Mouse (Mus musculus): ENCODE results near the gene Parn. TPM values are rescaled to one million over a fixed set of nuclear protein-coding genes. Genes with fewer than 3 reads are reported as not detected.
A peak's percentile ranks its signal among the peaks of the same experiment; 100 is the strongest.
"Not testable (repeated sequence)": the region's sequence is repeated elsewhere in the genome, so short reads cannot be mapped to it uniquely, and the experiment has no call there.

Parn gene
- polyA plus RNA-seq, 1 experiment from 2014 or later = 36.8 TPM

GRCm38 (mm10) chr16:13645930-13646329, 22.0 kb downstream of the Parn start:
- Histone ChIP-seq H3K27ac (ENCODE audit: low read length) (0 out of 2 replicates have a peak overlapping the region, but pooled peaks have one; percentile 36), H3K9ac (replicated peaks; ENCODE audit: low read depth, low read length) (no peak overlapping the region), H3K36me3 (ENCODE audit: control insufficient read depth, insufficient read depth, low read length) (peaks cover 13% of the 10 kb centered on the region), H3K4me3 (ENCODE audit: low read depth, low read length) (no peak overlapping the region), H3K4me1 (ENCODE audit: control insufficient read depth, insufficient read depth, low read length) (no peaks in the 10 kb centered on the region), H3K27me3 (ENCODE audit: control insufficient read depth, insufficient read depth, low read length) (no peaks in the 10 kb centered on the region), H3K9me3 (ENCODE audit: control insufficient read depth, low read depth, low read length) (no peaks in the 10 kb centered on the region), H3K4me2 (replicated peaks; ENCODE audit: low read depth, low read length) (no peak overlapping the region)
- WGBS = 71% methylated on average over 4 of the region's 4 CpGs
- peak; percentile 74 for ATAC-seq (ENCODE audit: insufficient number of reproducible peaks, insufficient read depth, low FRiP score, low read depth)

- Histone ChIP-seq H3K9me3 (ENCODE audit: control insufficient read depth, low read depth, low read length) (no peaks in the 10 kb centered on the region), H3K36me3 (ENCODE audit: control insufficient read depth, insufficient read depth, low read length) (peaks cover 9% of the 10 kb centered on the region), H3K27me3 (ENCODE audit: control insufficient read depth, insufficient read depth, low read length) (no peaks in the 10 kb centered on the region), H3K4me3 (ENCODE audit: low read depth, low read length) (no peak overlapping the region), H3K4me1 (ENCODE audit: control insufficient read depth, insufficient read depth, low read length) (no peaks in the 10 kb centered on the region), H3K9ac (replicated peaks; ENCODE audit: low read depth, low read length) (no peak overlapping the region), H3K27ac (ENCODE audit: low read length) (no peak overlapping the region), H3K4me2 (replicated peaks; ENCODE audit: low read depth, low read length) (no peak overlapping the region)
- ATAC-seq (ENCODE audit: insufficient number of reproducible peaks, insufficient read depth, low FRiP score, low read depth) = no peak
- WGBS = 81% methylated on average over 3 of the region's 3 CpGs
Measured at GRCm38 (mm10) chr16:13644474-13644873, 23.5 kb downstream of the Parn start.

DNA sequence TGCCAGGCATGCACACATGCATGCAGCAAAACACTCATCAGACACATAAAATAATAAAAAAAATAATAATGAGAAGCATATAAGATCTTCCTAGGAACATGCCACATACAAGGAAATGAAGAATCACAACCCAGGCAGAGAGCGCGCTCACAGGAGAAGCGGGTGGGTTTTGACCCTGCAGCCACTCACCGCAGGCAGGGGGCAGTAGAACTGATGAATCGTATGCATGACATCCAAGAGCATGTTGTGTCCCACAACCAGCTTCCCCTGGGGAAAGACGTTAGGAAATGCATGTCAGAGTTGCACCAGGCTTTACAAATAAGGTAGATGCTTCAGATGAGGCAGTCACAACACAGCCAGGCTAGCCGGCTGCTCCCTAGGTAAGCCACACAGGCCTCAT, 27.9 kb downstream of the Parn start:
- no peaks in the 10 kb centered on the region for H3K27me3 ChIP-seq (ENCODE audit: control insufficient read depth, insufficient read depth, low read length)
- 78% methylated on average over 7 of the region's 7 CpGs for WGBS
- no peaks in the 10 kb centered on the region for H3K9me3 ChIP-seq (ENCODE audit: control insufficient read depth, low read depth, low read length)
- peaks cover 8% of the 10 kb centered on the region for H3K36me3 ChIP-seq (ENCODE audit: control insufficient read depth, insufficient read depth, low read length)
- H3K4me2 ChIP-seq (replicated peaks; ENCODE audit: low read depth, low read length) = no peak overlapping the region
- ATAC-seq (ENCODE audit: insufficient number of reproducible peaks, insufficient read depth, low FRiP score, low read depth) = no peak
- no peaks in the 10 kb centered on the region for H3K4me1 ChIP-seq (ENCODE audit: control insufficient read depth, insufficient read depth, low read length)
- H3K9ac ChIP-seq (replicated peaks; ENCODE audit: low read depth, low read length) = no peak overlapping the region
- no peak overlapping the region for H3K27ac ChIP-seq (ENCODE audit: low read length)
- no peak overlapping the region for H3K4me3 ChIP-seq (ENCODE audit: low read depth, low read length)

DNA sequence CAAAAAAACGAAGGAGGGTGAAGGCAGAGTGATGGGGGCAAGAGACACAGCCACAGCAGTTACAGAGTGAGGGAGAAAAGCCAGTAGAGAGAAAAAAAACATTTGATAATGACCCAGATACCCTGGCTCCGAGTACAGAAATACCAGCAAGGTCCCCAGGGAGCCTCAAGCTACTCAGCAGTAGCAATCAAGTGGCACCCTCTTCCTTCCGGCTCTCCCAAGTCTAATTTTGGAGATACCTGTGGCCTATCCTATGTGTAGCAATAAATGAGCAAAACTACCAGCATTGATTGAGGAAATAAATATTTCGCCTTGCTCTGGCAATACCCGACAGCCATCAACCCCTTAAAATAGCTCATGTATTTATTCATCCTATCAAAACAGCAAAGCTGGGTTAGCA, 28.5 kb downstream of the Parn start:
- H3K4me1 ChIP-seq (ENCODE audit: control insufficient read depth, insufficient read depth, low read length) = no peaks in the 10 kb centered on the region
- 84% methylated on average over 5 of the region's 5 CpGs for WGBS
- no peaks in the 10 kb centered on the region for H3K27me3 ChIP-seq (ENCODE audit: control insufficient read depth, insufficient read depth, low read length)
- ATAC-seq (ENCODE audit: insufficient number of reproducible peaks, insufficient read depth, low FRiP score, low read depth) = no peak
- no peak overlapping the region for H3K4me3 ChIP-seq (ENCODE audit: low read depth, low read length)
- no peaks in the 10 kb centered on the region for H3K9me3 ChIP-seq (ENCODE audit: control insufficient read depth, low read depth, low read length)
- no peak overlapping the region for H3K9ac ChIP-seq (replicated peaks; ENCODE audit: low read depth, low read length)
- H3K27ac ChIP-seq (ENCODE audit: low read length) = no peak overlapping the region
- peaks cover 8% of the 10 kb centered on the region for H3K36me3 ChIP-seq (ENCODE audit: control insufficient read depth, insufficient read depth, low read length)
- H3K4me2 ChIP-seq (replicated peaks; ENCODE audit: low read depth, low read length) = no peak overlapping the region

DNA sequence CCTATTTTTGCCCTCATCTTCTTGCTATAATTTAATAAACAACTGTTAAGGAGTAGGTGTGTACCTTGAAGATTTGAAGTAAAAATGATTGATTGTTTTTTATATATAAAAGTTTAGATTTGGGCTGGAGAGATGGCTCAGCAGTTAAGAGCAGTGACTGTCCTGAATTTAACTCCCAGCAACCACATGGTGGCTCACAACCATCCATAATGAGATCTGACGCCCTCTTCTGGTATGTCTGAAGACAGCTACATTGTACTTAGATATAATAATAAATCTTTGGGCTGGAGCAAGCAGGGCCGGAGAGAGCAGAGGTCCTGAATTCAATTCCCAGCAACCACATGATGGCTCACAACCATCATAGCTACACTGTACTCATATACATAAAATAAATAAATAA, 29.8 kb downstream of the Parn start:
- not testable (repeated sequence) for H3K4me3 ChIP-seq (ENCODE audit: low read depth, low read length); H3K4me2 ChIP-seq (replicated peaks; ENCODE audit: low read depth, low read length); H3K4me1 ChIP-seq (ENCODE audit: control insufficient read depth, insufficient read depth, low read length); H3K27me3 ChIP-seq (ENCODE audit: control insufficient read depth, insufficient read depth, low read length); ATAC-seq (ENCODE audit: insufficient number of reproducible peaks, insufficient read depth, low FRiP score, low read depth); H3K9me3 ChIP-seq (ENCODE audit: control insufficient read depth, low read depth, low read length); H3K27ac ChIP-seq (ENCODE audit: low read length); H3K9ac ChIP-seq (replicated peaks; ENCODE audit: low read depth, low read length)
- peaks cover 14% of the 10 kb centered on the region for H3K36me3 ChIP-seq (ENCODE audit: control insufficient read depth, insufficient read depth, low read length)
- 55% methylated on average over 2 of the region's 2 CpGs for WGBS

DNA sequence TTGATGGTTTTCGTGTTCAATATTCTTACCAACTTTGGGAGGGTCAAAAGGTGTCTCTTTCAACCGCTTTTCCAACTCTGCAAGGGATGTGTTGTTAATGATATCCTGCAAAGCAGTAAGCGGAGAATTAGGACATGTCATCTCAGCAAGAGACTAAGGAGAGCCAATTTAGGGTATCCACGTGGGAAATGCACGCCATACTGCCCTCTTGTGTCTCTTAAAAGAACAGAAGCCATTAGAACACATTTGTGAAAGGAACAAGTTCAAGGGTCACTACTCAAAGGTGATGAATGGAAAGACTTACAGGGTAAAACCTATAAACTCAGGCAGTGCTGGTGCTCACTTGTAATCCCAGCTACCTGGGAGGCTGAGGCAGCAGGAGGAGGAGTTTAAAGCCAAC, 39.6 kb downstream of the Parn start:
- ATAC-seq (ENCODE audit: insufficient number of reproducible peaks, insufficient read depth, low FRiP score, low read depth) = no peak
- no peaks in the 10 kb centered on the region for H3K4me1 ChIP-seq (ENCODE audit: control insufficient read depth, insufficient read depth, low read length)
- peaks cover 33% of the 10 kb centered on the region for H3K36me3 ChIP-seq (ENCODE audit: control insufficient read depth, insufficient read depth, low read length)
- 0 out of 2 replicates have a peak, but pooled peaks cover 6% of the 10 kb centered on the region for H3K9me3 ChIP-seq (ENCODE audit: control insufficient read depth, low read depth, low read length)
- H3K4me3 ChIP-seq (ENCODE audit: low read depth, low read length) = no peak overlapping the region
- no peak overlapping the region for H3K9ac ChIP-seq (replicated peaks; ENCODE audit: low read depth, low read length)
- no peak overlapping the region for H3K27ac ChIP-seq (ENCODE audit: low read length)
- H3K4me2 ChIP-seq (replicated peaks; ENCODE audit: low read depth, low read length) = no peak overlapping the region
- no peaks in the 10 kb centered on the region for H3K27me3 ChIP-seq (ENCODE audit: control insufficient read depth, insufficient read depth, low read length)
- WGBS = 53% methylated on average over 5 of the region's 5 CpGs

DNA sequence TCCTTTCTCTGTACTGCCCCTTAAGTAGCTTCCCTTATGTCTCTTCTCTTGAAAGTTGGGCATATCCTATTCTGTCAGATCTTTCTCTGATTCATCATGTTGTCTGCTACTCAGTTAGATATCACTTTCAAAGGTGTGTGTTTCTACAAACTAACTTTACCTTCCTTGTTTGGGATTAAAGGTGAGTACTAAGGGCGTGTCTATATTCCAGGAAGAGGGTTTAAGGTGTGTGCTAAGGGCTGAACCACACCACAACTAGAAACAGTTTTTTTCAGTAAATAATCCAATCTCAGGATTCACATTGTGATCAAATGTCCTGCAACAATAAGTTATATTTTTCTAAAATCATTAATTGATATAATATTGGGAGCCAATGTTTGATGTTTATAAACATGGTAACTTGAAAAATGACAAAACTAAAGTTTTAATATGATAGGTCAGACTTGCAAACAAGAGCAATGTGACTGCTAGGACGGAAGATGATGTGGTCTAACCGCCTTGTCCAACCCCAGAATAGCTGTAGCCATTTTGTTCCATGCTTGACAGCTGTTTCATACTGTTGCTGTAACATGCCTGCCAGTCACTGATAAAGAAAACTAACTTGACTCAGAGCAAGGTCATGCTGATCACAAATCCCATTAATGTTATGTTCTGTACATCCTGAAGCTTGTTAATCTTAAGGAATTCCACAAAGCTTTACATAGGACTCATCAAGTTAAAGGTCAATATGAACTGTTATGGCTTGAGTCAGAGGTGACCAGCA, 46.0 kb downstream of the Parn start:
- no peak for ATAC-seq (ENCODE audit: insufficient number of reproducible peaks, insufficient read depth, low FRiP score, low read depth)
- no peaks in the 10 kb centered on the region for H3K27me3 ChIP-seq (ENCODE audit: control insufficient read depth, insufficient read depth, low read length)
- no peak overlapping the region for H3K9ac ChIP-seq (replicated peaks; ENCODE audit: low read depth, low read length)
- no peaks in the 10 kb centered on the region for H3K4me1 ChIP-seq (ENCODE audit: control insufficient read depth, insufficient read depth, low read length)
- H3K4me2 ChIP-seq (replicated peaks; ENCODE audit: low read depth, low read length) = no peak overlapping the region
- no peak overlapping the region for H3K27ac ChIP-seq (ENCODE audit: low read length)
- H3K9me3 ChIP-seq (ENCODE audit: control insufficient read depth, low read depth, low read length) = no peaks in the 10 kb centered on the region
- H3K4me3 ChIP-seq (ENCODE audit: low read depth, low read length) = no peak overlapping the region
- 88% methylated on average over 3 of the region's 3 CpGs for WGBS
- H3K36me3 ChIP-seq (ENCODE audit: control insufficient read depth, insufficient read depth, low read length) = peaks cover 20% of the 10 kb centered on the region; the same call in 1 of the 2 replicates

DNA sequence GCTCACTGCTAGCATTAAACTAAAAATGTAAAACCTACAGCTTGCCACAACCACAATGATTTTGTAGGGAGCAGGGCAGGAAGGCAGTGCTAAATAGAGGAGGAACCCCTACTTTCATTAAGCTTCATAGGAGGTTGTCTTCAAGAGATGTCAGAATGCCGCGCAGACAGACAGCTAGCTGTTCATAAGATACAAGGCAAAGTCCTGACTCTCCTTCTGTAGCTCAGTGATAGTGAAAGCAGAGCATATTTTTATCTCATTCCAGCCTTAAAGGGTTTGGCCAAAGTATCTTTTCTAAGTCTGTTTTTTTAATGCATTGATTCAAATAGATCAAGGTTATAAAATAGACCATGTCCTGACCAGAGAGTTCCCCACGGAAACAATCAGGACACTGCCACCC, 47.8 kb downstream of the Parn start:
- ATAC-seq (ENCODE audit: insufficient number of reproducible peaks, insufficient read depth, low FRiP score, low read depth) = no peak
- H3K4me3 ChIP-seq (ENCODE audit: low read depth, low read length) = no peak overlapping the region
- H3K4me2 ChIP-seq (replicated peaks; ENCODE audit: low read depth, low read length) = no peak overlapping the region
- H3K9ac ChIP-seq (replicated peaks; ENCODE audit: low read depth, low read length) = no peak overlapping the region
- H3K27ac ChIP-seq (ENCODE audit: low read length) = no peak overlapping the region
- H3K9me3 ChIP-seq (ENCODE audit: control insufficient read depth, low read depth, low read length) = no peaks in the 10 kb centered on the region
- no peaks in the 10 kb centered on the region for H3K27me3 ChIP-seq (ENCODE audit: control insufficient read depth, insufficient read depth, low read length)
- no peaks in the 10 kb centered on the region for H3K4me1 ChIP-seq (ENCODE audit: control insufficient read depth, insufficient read depth, low read length)
- peaks cover 11% of the 10 kb centered on the region; the same call in 1 of the 2 replicates for H3K36me3 ChIP-seq (ENCODE audit: control insufficient read depth, insufficient read depth, low read length)
- 96% methylated on average over 3 of the region's 3 CpGs for WGBS

- H3K27ac ChIP-seq (ENCODE audit: low read length) = no peak overlapping the region
- H3K27me3 ChIP-seq (ENCODE audit: control insufficient read depth, insufficient read depth, low read length) = no peaks in the 10 kb centered on the region
- no peak overlapping the region for H3K4me3 ChIP-seq (ENCODE audit: low read depth, low read length)
- peaks cover 7% of the 10 kb centered on the region; the same call in 1 of the 2 replicates for H3K4me1 ChIP-seq (ENCODE audit: control insufficient read depth, insufficient read depth, low read length)
- no peak overlapping the region for H3K4me2 ChIP-seq (replicated peaks; ENCODE audit: low read depth, low read length)
- no peaks in the 10 kb centered on the region; the same call in 1 of the 2 replicates for H3K36me3 ChIP-seq (ENCODE audit: control insufficient read depth, insufficient read depth, low read length)
- no peaks in the 10 kb centered on the region for H3K9me3 ChIP-seq (ENCODE audit: control insufficient read depth, low read depth, low read length)
- H3K9ac ChIP-seq (replicated peaks; ENCODE audit: low read depth, low read length) = no peak overlapping the region
- 77% methylated on average over 5 of the region's 5 CpGs for WGBS
- ATAC-seq (ENCODE audit: insufficient number of reproducible peaks, insufficient read depth, low FRiP score, low read depth) = no peak
Measured at GRCm38 (mm10) chr16:13615276-13615675, 52.7 kb downstream of the Parn start.
